Mouse (Mus musculus) stomach, postnatal 0 days (tissue): ENCODE results near the gene Igfals.

Source experiments
- CTCF ChIP-seq: IDR thresholded peaks from 2 replicates; pipeline ENCODE4 v1.5.1; 2016; ENCODE audit warnings: antibody characterized with exemption, low read depth, mild to moderate bottlenecking, moderate library complexity
- EP300 ChIP-seq: optimal IDR thresholded peaks from 2 replicates; pipeline ENCODE3; 2016; ENCODE audit warnings: antibody characterized with exemption

- no peak for TF ChIP-seq EP300
- no peak for TF ChIP-seq CTCF
Observed at GRCm38 (mm10) chr17:24894995-24895547, 29.3 kb downstream of the Igfals start, which contains the start of the genes Eme2 and Mrps34.
